Mouse (Mus musculus) 3134 (cell line): ENCODE results near the gene 4930402K13Rik.
"Not testable (repeated sequence)": the region's sequence is repeated elsewhere in the genome, so short reads cannot be mapped to it uniquely, and the experiment has no call there.

Source experiments
- DNase-seq: peaks from one replicate; pipeline ENCODE4 v3.0.0-alpha.2; 2011; ENCODE audit warnings: low spot score; ENCODE audit not compliant: insufficient read length; ENCODE audit errors: extremely low read depth

The 4930402K13Rik gene

DNA sequence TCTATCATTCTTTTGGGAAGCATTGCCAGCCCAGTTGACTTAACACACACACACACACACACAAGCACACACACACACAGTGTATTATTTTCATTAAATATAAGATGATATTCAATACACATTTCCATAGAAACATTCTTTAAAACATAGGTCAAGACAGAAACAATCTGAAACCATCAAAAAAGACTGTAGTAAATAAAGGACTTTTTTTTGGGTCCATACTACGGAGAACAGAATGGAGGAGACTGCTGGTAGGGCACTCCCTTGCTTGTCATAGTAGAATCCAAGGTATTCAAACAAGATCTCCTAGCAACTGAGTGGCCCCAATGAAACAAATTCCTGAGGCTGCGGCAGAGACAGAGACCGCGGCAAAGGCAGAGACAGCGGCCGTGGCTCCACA is at the start of gene 4930402K13Rik:
4930402K13Rik (plus strand) TSS at position 301 of the 400 bp plus-strand sequence.
- DNase-seq = no peak

- DNase-seq = not testable (repeated sequence)
Observed at GRCm38 (mm10) chrX:9060952-9061351, 43.4 kb upstream of the 4930402K13Rik start.

GRCm38 (mm10) chrX:9062101-9062500 is 42.3 kb upstream of the 4930402K13Rik start:
- no peak for DNase-seq

DNA sequence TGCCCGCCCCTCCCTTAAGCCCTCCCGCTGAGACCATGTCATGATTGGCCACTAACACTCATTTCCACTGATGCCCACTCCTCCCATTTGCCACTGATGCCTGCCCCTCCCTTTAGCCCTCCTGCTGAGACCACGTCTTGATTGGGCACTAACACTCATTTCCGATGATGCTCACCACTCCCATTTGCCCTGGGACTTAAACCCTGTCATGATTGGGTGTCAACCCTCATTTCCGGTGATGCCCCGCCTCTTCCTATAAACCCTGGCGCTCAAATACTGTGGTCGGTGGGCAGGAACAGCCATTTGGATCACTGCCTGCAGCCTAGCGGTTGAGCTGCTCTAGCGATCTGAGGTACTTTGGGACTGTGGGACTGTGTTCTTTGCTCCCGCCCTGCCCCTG is 41.6 kb upstream of the 4930402K13Rik start, which contains the start of gene Fthl17f:
Fthl17f (plus strand) TSS at position 301 of the 400 bp plus-strand sequence.
- DNase-seq = not testable (repeated sequence)

DNA sequence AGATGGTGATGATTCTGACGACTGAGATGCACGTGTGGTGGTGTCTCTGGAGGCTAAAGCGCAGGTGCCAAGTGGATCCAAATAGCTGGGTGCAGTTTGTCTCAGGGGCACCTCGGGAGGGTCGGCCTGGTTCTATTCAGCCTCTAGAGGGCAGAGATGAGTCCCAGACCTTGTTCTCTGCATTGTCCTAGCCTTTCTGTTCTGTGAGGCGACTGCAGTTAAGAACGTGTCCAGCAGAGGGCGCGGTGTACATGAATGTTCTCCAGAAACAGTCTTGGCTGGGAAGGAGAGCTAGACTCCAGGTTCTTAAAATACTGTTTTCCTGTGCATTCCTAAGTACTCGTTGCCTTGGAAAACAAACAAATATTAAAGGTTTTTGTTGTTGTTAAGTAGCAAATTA is 26.7 kb upstream of the 4930402K13Rik start:
- DNase-seq = not testable (repeated sequence)

- DNase-seq = not testable (repeated sequence)
Observed at GRCm38 (mm10) chrX:9095066-9095465, 9.3 kb upstream of the 4930402K13Rik start.

GRCm38 (mm10) chrX:9110381-9110780 is 6.0 kb downstream of the 4930402K13Rik start:
- no peak for DNase-seq

DNA sequence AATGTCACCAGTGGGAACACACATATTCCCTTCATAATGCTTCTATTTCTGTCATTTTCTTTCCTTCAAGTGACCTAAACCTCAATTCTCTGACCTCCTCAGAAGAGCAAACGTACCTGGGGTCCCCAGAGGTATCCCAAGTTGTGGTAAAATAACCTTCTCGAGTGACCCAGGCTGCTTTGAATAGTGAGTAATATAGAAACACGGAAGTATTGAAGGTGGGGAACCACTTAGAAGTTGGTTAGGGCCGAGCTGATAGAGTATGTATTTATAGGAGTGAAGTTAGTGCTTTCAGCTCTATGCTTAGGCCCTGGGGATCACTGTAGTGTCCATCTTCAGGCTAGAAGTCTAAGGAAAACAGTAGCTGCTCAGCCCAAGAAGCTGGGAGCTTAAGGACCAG is 20.6 kb downstream of the 4930402K13Rik start:
- DNase-seq = no peak

GRCm38 (mm10) chrX:9128317-9128831 is 24.0 kb downstream of the 4930402K13Rik start:
- peak; percentile 22 for DNase-seq

DNA sequence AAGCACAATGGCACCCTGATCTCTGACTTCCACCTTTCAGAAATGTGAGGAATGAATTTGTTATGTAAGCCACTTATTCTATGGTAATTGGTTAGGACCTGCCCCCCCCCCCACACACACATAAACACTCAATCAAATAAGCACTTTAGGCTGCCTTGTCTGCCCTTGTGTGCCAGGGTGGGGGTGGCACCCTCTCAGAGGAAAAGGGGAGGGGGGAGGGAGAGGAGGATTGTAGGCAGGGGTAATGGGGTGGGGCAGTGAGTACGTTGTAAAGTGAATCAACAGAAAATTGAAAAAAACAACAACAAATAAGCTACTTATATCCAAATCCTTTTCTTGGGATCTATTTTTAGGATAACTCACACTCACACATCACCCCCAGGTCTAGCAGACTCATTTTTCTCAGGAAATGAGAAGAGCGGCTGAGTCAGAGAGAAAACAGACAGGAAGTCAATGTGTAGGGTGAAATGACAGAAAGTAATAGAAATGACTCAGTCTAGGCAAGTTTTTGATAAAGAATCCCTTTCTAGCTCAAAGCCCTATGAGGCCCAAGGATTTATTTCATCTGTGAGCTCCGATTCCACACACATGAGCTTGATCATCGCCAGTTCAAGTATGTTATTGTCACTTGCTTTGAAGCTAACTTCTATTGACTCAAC is 35.1 kb downstream of the 4930402K13Rik start:
- no peak for DNase-seq

- DNase-seq = no peak
Observed at GRCm38 (mm10) chrX:9142669-9143068, 38.3 kb downstream of the 4930402K13Rik start.
